Comparison of ENCODE assay signal across 8 mouse cellular contexts in the genomic region with DNA sequence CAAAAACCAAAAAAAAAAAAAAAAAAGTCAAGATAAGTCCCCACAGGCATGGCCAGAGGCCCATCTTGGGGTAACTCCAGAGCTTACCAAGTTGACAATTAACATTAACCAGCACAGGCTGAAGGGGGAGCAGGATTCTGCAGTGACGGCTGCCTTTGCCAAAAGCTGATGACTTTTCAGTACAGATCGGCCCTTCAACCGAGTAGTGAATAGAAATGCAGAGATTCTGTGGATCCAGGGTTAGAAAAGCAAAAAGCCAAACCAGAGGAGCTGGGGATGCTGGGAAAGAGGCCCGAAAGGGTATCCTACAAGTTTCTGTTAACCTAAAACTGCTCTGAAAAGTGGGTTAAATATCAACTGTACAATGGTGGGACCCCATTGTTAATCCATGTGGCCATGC. TPM values are rescaled to one million over a fixed set of nuclear protein-coding genes. Genes with fewer than 3 reads are reported as not detected.
DNase-seq lines count a peak whose midpoint lies in the region; ATAC-seq and TF ChIP-seq lines count a peak whose summit lies in the region.

No protein-coding gene starts in this region.

- H3K36me3 ChIP-seq in ES-E14 (ENCODE audit: control insufficient read depth, insufficient read depth, low read length, poor library complexity, severe bottlenecking), result no peaks in the 10 kb centered on the region
- no peaks in the 10 kb centered on the region for H3K36me3 ChIP-seq in heart, embryonic 11.5 days (ENCODE audit: control insufficient read depth, insufficient read depth, low read length)
- H3K36me3 ChIP-seq in kidney, embryonic 15.5 days, result no peaks in the 10 kb centered on the region

- peak overlapping the region; percentile 66 for H3K4me2 ChIP-seq in heart, embryonic 11.5 days
- peak overlapping the region; percentile 77 for H3K4me2 ChIP-seq in kidney, embryonic 15.5 days

- 35% methylated on average over 4 of the region's 4 CpGs for WGBS in heart, embryonic 11.5 days (ENCODE audit: insufficient replicate concordance)
- 19% methylated on average over 4 of the region's 4 CpGs for WGBS in kidney, embryonic 15.5 days

- peak overlapping the region; percentile 54 to 61; a peak in 3 of 4 replicates for H3K4me3 ChIP-seq in ES-E14 (ENCODE audit: insufficient read depth in 1 of 2, low read depth in 1 of 2, low read length in 2 of 2, poor library complexity in 1 of 2, severe bottlenecking in 1 of 2)
- H3K4me3 ChIP-seq in heart, embryonic 11.5 days (ENCODE audit: low read depth, low read length), result peak overlapping the region; percentile 52
- peak overlapping the region; percentile 59 for H3K4me3 ChIP-seq in kidney, embryonic 15.5 days (replicated peaks)

- H3K4me1 ChIP-seq in ES-E14 (ENCODE audit: control insufficient read depth in 2 of 2, insufficient read depth in 2 of 2, low read length in 2 of 2, poor library complexity in 1 of 2), result peaks cover 0 to 10% of the 10 kb centered on the region in 2 experiments; a peak in 2 of 4 replicates
- peaks cover 15% of the 10 kb centered on the region for H3K4me1 ChIP-seq in heart, embryonic 11.5 days (ENCODE audit: control insufficient read depth, insufficient read depth, low read length)
- peaks cover 29% of the 10 kb centered on the region for H3K4me1 ChIP-seq in kidney, embryonic 15.5 days

- DNase-seq in ES-E14 (ENCODE audit: low read depth, low spot score) (no peak), R1 (ENCODE audit: low read depth, low spot score) (peak; percentile 11)
- peak; percentile 67 for DNase-seq in lung, postnatal 10 days
- no peak for DNase-seq in frontal cortex, postnatal 14 days (ENCODE audit: low spot score in 2 of 2)
- DNase-seq in layer of hippocampus, adult 18-20 months (ENCODE audit: low spot score in 2 of 2), result no peak
- DNase-seq in layer of hippocampus, adult 9-10 months (ENCODE audit: low spot score), result no peak

- no peaks in the 10 kb centered on the region for H3K9me3 ChIP-seq in ES-E14 (ENCODE audit: control insufficient read depth, insufficient read depth, low read depth, low read length)
- no peaks in the 10 kb centered on the region for H3K9me3 ChIP-seq in heart, embryonic 11.5 days (replicated peaks; ENCODE audit: control insufficient read depth, low read length)
- no peaks in the 10 kb centered on the region for H3K9me3 ChIP-seq in kidney, embryonic 15.5 days (replicated peaks)

- ATAC-seq in heart, embryonic 11.5 days (replicated peaks; ENCODE audit: insufficient number of reproducible peaks, low FRiP score, low TSS enrichment), result no peak
- no peak for ATAC-seq in kidney, embryonic 15.5 days (replicated peaks; ENCODE audit: low FRiP score)

- in situ Hi-C loops in ES-E14 (cut with MboI; ENCODE audit: low sequenced_read_pairs in 2 of 2, unreplicated experiment in 2 of 2), result no loop called here

- no peak overlapping the region; the same call in 1 of the 2 replicates for H3K9ac ChIP-seq in ES-E14 (ENCODE audit: insufficient read depth, low read depth, low read length, poor library complexity, severe bottlenecking)
- H3K9ac ChIP-seq in heart, embryonic 11.5 days (ENCODE audit: low read depth, low read length), result peak overlapping the region; percentile 85
- H3K9ac ChIP-seq in kidney, embryonic 15.5 days, result peak overlapping the region; percentile 72

- no peak overlapping the region for H3K27ac ChIP-seq in ES-E14 (ENCODE audit: insufficient read depth, low read depth, low read length, poor library complexity, severe bottlenecking)
- H3K27ac ChIP-seq in heart, embryonic 11.5 days (ENCODE audit: low read depth, low read length), result peak overlapping the region; percentile 98
- H3K27ac ChIP-seq in kidney, embryonic 15.5 days, result peak overlapping the region; percentile 99

- no peaks in the 10 kb centered on the region for H3K27me3 ChIP-seq in heart, embryonic 11.5 days (ENCODE audit: control insufficient read depth, insufficient read depth, low read length)
- no peaks in the 10 kb centered on the region for H3K27me3 ChIP-seq in kidney, embryonic 15.5 days

TF ChIP-seq in ES-E14, 5 proteins besides CTCF, POLR2A, EP300 and RAD21:
- TF ChIP-seq CHD2 (IDR thresholded peaks at IDR 0.05; ENCODE audit: low read depth, low read length) (no peak), ZC3H11A (IDR thresholded peaks at IDR 0.05; ENCODE audit: borderline replicate concordance, low read depth, low read length) (no peak), HCFC1 (IDR thresholded peaks at IDR 0.05; ENCODE audit: borderline replicate concordance, insufficient read depth, low read length) (no peak), ZNF384 (IDR thresholded peaks at IDR 0.05; ENCODE audit: low read depth, low read length) (no peak), MAFK (IDR thresholded peaks at IDR 0.05; ENCODE audit: insufficient read depth, low read depth, low read length) (no peak)

RNA-seq across cellular contexts. Expression of gene Skor1, which starts 40.2 kb away (rescaled TPM):
- 0.54 and 0.58 TPM in 2 replicates for total RNA-seq in ES-E14 (2012; rRNA removed)
- polyA plus RNA-seq in heart, embryonic 11.5 days (2014; fragmentation: Nextera tagmentation; extraction: Ambion mirVana), result not detected in 2 replicates
- not detected in 2 replicates for polyA plus RNA-seq in kidney, embryonic 15.5 days (2015; fragmentation: Nextera tagmentation; extraction: Ambion mirVana)
- under 1 TPM; 0.07 to 0.15 TPM for total RNA-seq in layer of hippocampus, adult 18-20 months (2021)

Comparison
In these comparisons a context has a peak if more than half of its experiments do, and no peak if none do; other contexts are left out.
1. DNase-seq: peak in R1 (single experiment) and lung, postnatal 10 days (single experiment); none in ES-E14 (single experiment), frontal cortex, postnatal 14 days (0 of 2), layer of hippocampus, adult 18-20 months (0 of 2) and layer of hippocampus, adult 9-10 months (single experiment).
2. Peak in every context shown above with its lines, with median percentiles within 50 percentile points of each other: H3K4me3 ChIP-seq.